Mouse (Mus musculus) heart, embryonic 11.5 days (tissue): Measurements from ENCODE around the gene Gpr173. TPM values are rescaled to one million over a fixed set of nuclear protein-coding genes. Genes with fewer than 3 reads are reported as not detected.

Experiments
- ATAC-seq: fragments of 200-750 bp; cut with Nextera tagmentation; replicated peaks from 2 replicates; pipeline ENCODE4 v1.8.0; 2017; ENCODE audit warnings: moderate library complexity; ENCODE audit not compliant: insufficient number of reproducible peaks, low FRiP score, low TSS enrichment
- H3K27ac ChIP-seq: fragments of 300-500 bp; sonication (generic); 2 replicates; pipeline ENCODE4 v1.5.1; 2014; ENCODE audit warnings: mild to moderate bottlenecking, low read depth, low read length
- H3K27me3 ChIP-seq: fragments of 300-500 bp; sonication (generic); 2 replicates; pipeline ENCODE4 v1.6.1; 2014; ENCODE audit warnings: mild to moderate bottlenecking, low read length, mixed read lengths; ENCODE audit not compliant: control insufficient read depth, insufficient read depth
- H3K36me3 ChIP-seq: fragments of 300-500 bp; sonication (generic); 2 replicates; pipeline ENCODE4 v1.6.1; 2014; ENCODE audit warnings: mild to moderate bottlenecking, low read length, moderate library complexity, mixed read lengths; ENCODE audit not compliant: control insufficient read depth, insufficient read depth
- H3K4me1 ChIP-seq: fragments of 300-500 bp; sonication (generic); 2 replicates; pipeline ENCODE4 v1.6.1; 2014; ENCODE audit warnings: low read length; ENCODE audit not compliant: control insufficient read depth, insufficient read depth
- H3K4me2 ChIP-seq: fragments of 300-500 bp; sonication (generic); 2 replicates; pipeline ENCODE4 v1.6.1; 2014; ENCODE audit warnings: mild to moderate bottlenecking, moderate library complexity
- H3K4me3 ChIP-seq: fragments of 300-500 bp; sonication (generic); 2 replicates; pipeline ENCODE4 v1.5.1; 2014; ENCODE audit warnings: low read depth, low read length
- H3K9ac ChIP-seq: fragments of 300-500 bp; sonication (generic); 2 replicates; pipeline ENCODE4 v1.6.1; 2014; ENCODE audit warnings: mild to moderate bottlenecking, low read depth, low read length, moderate library complexity
- H3K9me3 ChIP-seq: fragments of 300-500 bp; sonication (generic); replicated peaks from 2 replicates; pipeline ENCODE4 v1.6.1; 2016; ENCODE audit warnings: low read length; ENCODE audit not compliant: control insufficient read depth
- WGBS: fragments of 180-500 bp; shearing (Covaris S2); extraction: QIAGEN DNeasy Blood & Tissue Kit; methylation state at CpG from one replicate; pipeline ENCODE4 v1.1.7; 2014; ENCODE audit not compliant: insufficient replicate concordance; 5-methylcytosine and 5-hydroxymethylcytosine counted together
- polyA plus RNA-seq: library from polyadenylated mRNA; unstranded; fragments of >200 nt; fragmentation: Nextera tagmentation; extraction: Ambion mirVana; gene quantifications from 2 replicates; pipeline ENCODE4 v1.2.1, GENCODE M21; 2014

Gpr173 gene
- 3.0 and 4.2 TPM in 2 replicates for polyA plus RNA-seq

DNA sequence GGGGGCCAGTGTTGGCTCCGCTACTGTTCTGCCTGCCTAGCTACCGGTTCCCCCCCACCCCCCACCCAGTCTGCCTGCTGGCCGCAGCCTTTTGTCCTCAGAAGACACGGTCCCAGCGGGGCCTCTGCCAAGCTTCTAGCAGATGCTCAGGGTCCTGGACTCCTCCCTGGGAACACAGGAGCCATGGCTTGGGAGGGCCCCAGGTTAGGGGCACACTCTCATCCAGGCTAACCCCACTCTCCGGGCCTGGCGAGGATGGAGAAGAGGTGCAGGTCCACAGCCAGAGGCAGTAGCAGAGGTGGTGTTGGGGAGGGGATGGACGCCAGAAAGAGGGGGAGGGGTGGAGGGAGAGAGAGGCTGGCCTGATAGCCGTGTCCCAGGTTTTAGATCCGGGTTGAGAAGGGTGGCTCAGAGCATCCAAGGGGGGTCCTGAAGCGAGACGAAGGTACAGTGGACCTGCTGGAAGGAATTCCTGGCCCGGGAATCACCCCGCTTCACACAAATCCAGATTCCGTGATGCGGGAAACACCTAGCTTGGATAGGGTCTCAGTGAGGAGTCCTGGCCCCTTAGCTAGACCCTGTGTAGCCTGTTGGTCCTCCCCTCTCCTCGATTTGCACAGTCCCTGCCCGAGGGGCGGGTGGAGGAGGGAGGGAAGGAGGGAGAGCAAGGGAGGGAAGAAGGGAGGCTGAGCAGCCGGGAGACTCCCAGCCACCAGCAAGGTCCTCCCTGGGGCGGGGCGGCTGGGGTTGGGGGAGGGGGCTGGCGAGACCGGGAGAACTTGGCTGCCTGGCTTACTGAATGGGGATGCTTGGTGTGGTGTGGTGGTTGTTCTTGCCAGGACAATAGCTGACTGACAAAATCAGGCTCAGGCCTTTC is at the start of gene Gpr173:
Gene Gpr173, minus strand, starts transcription at position 308 of the 877 bp plus-strand sequence.
- Histone ChIP-seq H3K27ac (no peak within 1 kb of the TSS), H3K27me3 (peaks cover 23% of the 10 kb centered on the region), H3K9ac (peak within 1 kb of the TSS; percentile 68), H3K9me3 (no peaks in the 10 kb centered on the region), H3K4me1 (no peaks in the 10 kb centered on the region; the same call in 1 of the 2 replicates), H3K4me3 (peak within 1 kb of the TSS; percentile 54), H3K36me3 (no peaks in the 10 kb centered on the region), H3K4me2 (peak within 1 kb of the TSS; percentile 66)
- 12% methylated on average over 21 of the region's 24 CpGs for WGBS
- peak; percentile 92 for ATAC-seq

DNA sequence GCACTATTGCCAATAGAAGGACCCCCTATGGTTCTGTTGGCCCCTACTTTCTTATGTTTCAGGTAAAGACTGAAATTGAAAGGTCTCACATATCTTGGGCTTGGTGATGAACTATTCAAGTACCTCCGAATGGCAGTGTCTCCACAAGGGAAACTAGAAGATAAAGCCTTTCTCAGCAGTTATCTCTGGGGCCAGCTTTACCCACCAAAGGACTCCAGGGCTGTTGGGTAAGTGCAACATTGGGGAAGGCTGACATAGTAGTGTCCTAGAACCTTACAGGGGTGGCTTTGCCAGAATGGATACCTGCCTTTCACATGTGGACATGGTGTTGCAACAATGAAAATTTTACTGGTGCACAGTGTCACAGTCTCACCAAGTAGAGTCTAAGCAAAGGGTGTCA is 34.7 kb upstream of the Gpr173 start:
- peaks cover 8% of the 10 kb centered on the region for H3K27me3 ChIP-seq
- WGBS = 71% methylated on average over 1 of the region's 1 CpGs

DNA sequence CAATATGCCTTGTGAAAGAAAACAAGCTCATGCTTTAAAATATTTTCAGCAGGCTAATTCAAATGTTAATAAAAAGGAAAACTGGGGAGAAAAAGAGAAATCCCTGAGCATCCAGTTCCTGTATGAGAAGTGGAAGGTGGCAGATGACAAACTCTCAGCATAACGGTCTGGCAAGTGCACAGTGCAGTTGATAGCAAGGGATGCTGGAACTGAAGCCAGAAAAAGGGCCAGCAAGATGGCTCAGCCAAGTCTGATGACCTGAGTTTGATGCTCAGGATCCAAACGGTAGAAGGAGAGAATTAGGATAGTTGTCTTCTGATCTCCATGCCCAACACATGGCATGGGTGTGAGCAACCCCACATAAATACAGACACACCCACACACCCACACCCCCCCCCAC is 31.6 kb upstream of the Gpr173 start:
- Histone ChIP-seq H3K9ac (no peak overlapping the region), H3K27ac (no peak overlapping the region), H3K4me2 (no peak overlapping the region), H3K4me3 (no peak overlapping the region), H3K4me1 (no peaks in the 10 kb centered on the region), H3K9me3 (no peaks in the 10 kb centered on the region), H3K36me3 (no peaks in the 10 kb centered on the region), H3K27me3 (peaks cover 10% of the 10 kb centered on the region)
- 76% methylated on average over 2 of the region's 2 CpGs for WGBS
- ATAC-seq = no peak

More for the DNA sequence above, 34.7 kb upstream of the Gpr173 start:
- H3K4me1 ChIP-seq = no peaks in the 10 kb centered on the region
- H3K36me3 ChIP-seq = no peaks in the 10 kb centered on the region
- no peak overlapping the region for H3K4me2 ChIP-seq
- ATAC-seq = no peak
- H3K9me3 ChIP-seq = no peaks in the 10 kb centered on the region
- no peak overlapping the region for H3K4me3 ChIP-seq
- H3K9ac ChIP-seq = no peak overlapping the region
- H3K27ac ChIP-seq = no peak overlapping the region

DNA sequence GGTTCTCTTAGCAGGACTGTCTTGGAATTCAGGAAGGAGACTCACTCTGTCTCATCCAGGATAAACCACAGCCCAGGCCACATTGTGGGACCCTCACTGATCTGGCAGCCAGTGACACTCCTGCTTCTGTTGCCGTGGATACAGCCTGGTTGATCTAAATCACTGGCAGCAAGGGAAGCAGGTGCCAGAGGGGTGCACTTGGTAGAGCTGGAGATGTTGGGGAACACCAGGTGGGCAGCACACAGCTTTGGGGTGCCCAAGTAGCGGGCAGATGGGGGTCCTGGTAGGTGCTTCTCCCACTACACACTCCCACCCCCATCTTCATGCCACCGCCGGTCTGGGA is 479 bp downstream of the Gpr173 start:
- ATAC-seq = no peak
- peak overlapping the region; percentile 68 for H3K9ac ChIP-seq
- H3K27me3 ChIP-seq = peaks cover 23% of the 10 kb centered on the region
- no peaks in the 10 kb centered on the region; the same call in 1 of the 2 replicates for H3K4me1 ChIP-seq
- no peak overlapping the region for H3K27ac ChIP-seq
- peak overlapping the region; percentile 54 for H3K4me3 ChIP-seq
- H3K36me3 ChIP-seq = no peaks in the 10 kb centered on the region
- no peaks in the 10 kb centered on the region for H3K9me3 ChIP-seq
- WGBS = 25% methylated on average over 3 of the region's 4 CpGs
- H3K4me2 ChIP-seq = peak overlapping the region; percentile 66

DNA sequence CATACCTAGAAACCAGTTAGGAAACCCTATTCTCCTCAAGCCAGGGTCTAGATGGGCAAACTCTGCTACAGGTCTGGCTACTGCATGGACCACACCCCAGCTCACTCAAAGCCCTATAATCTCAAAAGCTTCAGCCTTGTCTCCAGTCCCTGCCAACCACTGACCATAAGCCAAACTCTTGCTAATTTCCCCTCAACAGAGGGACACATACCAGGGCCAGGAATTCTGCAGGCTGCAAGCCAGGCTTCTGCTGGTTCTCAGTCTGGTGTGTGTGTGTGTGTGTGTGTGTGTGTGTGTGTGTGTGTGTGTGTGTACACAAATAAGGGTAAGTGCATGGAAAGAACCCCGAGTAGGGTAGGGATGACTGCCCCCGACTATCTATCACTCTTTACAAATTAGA is 2.1 kb downstream of the Gpr173 start:
- 64% methylated on average over 2 of the region's 2 CpGs for WGBS
- ATAC-seq = no peak
- H3K9ac ChIP-seq = no peak overlapping the region
- peaks cover 23% of the 10 kb centered on the region for H3K27me3 ChIP-seq
- H3K27ac ChIP-seq = no peak overlapping the region
- no peaks in the 10 kb centered on the region for H3K36me3 ChIP-seq
- no peaks in the 10 kb centered on the region; the same call in 1 of the 2 replicates for H3K4me1 ChIP-seq
- no peak overlapping the region for H3K4me2 ChIP-seq
- H3K4me3 ChIP-seq = no peak overlapping the region
- no peaks in the 10 kb centered on the region for H3K9me3 ChIP-seq

DNA sequence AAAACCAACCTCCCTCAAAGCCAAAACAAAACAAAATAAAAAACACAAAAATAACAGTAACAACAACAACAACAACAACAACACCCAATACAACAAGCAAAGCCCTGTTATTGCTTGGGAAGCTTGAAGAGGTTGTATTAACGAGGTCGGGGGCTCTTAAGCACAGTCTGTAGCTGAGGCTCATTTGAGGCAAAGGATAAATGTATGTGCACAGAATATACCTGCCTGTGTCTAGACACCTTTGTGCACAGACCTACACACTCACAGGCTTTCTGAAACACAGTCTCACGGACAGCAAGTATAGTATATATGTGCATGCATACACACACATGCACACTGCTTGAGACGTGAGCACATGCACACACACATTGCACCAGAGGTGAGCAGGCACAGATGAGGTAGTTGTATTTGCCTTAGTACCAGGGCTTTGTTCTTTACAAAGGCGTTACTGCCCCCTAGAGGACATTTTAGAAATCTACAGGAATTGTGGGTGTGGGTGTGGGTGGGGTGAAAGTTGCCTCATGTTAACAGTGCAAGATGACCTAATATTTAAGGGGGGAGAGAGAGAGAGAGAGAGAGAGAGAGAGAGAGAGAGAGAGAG is 15.9 kb downstream of the Gpr173 start:
- Histone ChIP-seq H3K4me2 (no peak overlapping the region), H3K27me3 (peaks cover 4% of the 10 kb centered on the region; the same call in 1 of the 2 replicates), H3K9me3 (no peaks in the 10 kb centered on the region), H3K9ac (no peak overlapping the region), H3K27ac (no peak overlapping the region), H3K4me1 (no peaks in the 10 kb centered on the region), H3K4me3 (no peak overlapping the region), H3K36me3 (no peaks in the 10 kb centered on the region)
- WGBS = 23% methylated on average over 5 of the region's 5 CpGs
- ATAC-seq = no peak

DNA sequence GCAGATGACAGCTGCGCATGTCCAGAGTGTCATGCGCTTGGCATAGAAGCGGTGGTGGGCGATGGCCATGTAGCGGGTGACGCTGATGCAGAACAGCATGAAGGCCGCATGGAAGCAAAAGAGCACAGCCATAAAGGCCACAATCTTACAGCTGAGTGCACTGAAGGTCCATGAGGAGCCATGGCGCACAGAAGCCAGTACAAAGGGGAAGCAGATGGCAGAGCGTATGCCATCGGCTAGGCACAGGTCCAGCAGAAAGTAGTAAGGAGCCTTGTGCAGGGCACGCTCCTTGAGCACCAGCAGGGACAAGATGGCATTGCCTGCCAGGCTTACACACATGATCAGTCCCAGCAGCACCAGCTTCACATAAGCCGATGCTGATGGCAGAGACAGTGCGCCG is 21.5 kb downstream of the Gpr173 start:
- H3K9me3 ChIP-seq = no peaks in the 10 kb centered on the region
- no peak overlapping the region for H3K4me3 ChIP-seq
- H3K36me3 ChIP-seq = no peaks in the 10 kb centered on the region
- no peak overlapping the region for H3K27ac ChIP-seq
- WGBS = 88% methylated on average over 14 of the region's 14 CpGs
- ATAC-seq = no peak
- no peaks in the 10 kb centered on the region for H3K4me1 ChIP-seq
- H3K4me2 ChIP-seq = no peak overlapping the region
- H3K27me3 ChIP-seq = peaks cover 24% of the 10 kb centered on the region
- no peak overlapping the region for H3K9ac ChIP-seq

DNA sequence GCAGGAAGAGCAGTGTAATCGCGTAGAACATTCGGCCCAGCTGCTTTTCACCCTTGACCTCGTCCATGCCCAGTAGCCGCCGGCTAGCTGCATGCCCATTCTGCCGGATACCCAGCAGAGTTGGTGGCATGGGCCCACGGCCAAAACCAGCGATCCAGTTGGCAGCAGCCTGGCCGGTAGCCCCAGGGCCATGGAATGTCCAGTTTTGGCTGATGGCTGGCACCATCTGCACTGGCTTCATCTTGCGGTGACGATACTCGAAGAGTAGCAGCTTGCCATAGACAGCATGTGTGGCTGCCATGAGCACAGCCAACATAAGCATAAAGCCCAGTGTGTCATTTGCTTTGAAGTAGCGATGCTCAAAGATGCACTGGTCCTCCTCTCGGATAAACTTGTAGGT is 21.9 kb downstream of the Gpr173 start:
- Histone ChIP-seq H3K4me3 (no peak overlapping the region), H3K9me3 (no peaks in the 10 kb centered on the region), H3K27me3 (peaks cover 28% of the 10 kb centered on the region), H3K36me3 (no peaks in the 10 kb centered on the region), H3K4me1 (no peaks in the 10 kb centered on the region), H3K9ac (no peak overlapping the region), H3K4me2 (no peak overlapping the region), H3K27ac (no peak overlapping the region)
- WGBS = 90% methylated on average over 15 of the region's 15 CpGs
- ATAC-seq = no peak
